Mouse (Mus musculus) urinary bladder, adult 18-20 months (tissue): Measurements from ENCODE around the gene Stt3b.

Experiments
- DNase-seq, 2 experiments: peaks; one replicate each; pipeline ENCODE4 v3.0.0; 2022; ENCODE audit warnings: low spot score in 2 of 2, mixed read lengths in 2 of 2

Gene Stt3b

GRCm38 (mm10) chr9:115310346-115311222 is at the start of gene Stt3b:
TSS of gene Stt3b (minus strand) at chr9:115310421.
- DNase-seq, result peak; percentile 98 to 99

- no peak for DNase-seq
Observed at GRCm38 (mm10) chr9:115358421-115358820, 48.2 kb upstream of the Stt3b start.

- DNase-seq, result no peak
Observed at GRCm38 (mm10) chr9:115357996-115358395, 47.8 kb upstream of the Stt3b start.

GRCm38 (mm10) chr9:115356731-115357458 is 46.7 kb upstream of the Stt3b start:
- peak; percentile 72 to 79 for DNase-seq

GRCm38 (mm10) chr9:115355972-115356371 is 45.8 kb upstream of the Stt3b start:
- no peak for DNase-seq

GRCm38 (mm10) chr9:115349741-115350512 is 39.7 kb upstream of the Stt3b start:
- no peak for DNase-seq

- no peak for DNase-seq
Observed at GRCm38 (mm10) chr9:115349106-115349505, 38.9 kb upstream of the Stt3b start.

- no peak for DNase-seq
Observed at GRCm38 (mm10) chr9:115344930-115345329, 34.7 kb upstream of the Stt3b start.

GRCm38 (mm10) chr9:115341576-115341975 is 31.4 kb upstream of the Stt3b start:
- no peak for DNase-seq

- DNase-seq, result no peak
Observed at GRCm38 (mm10) chr9:115340212-115340815, 30.1 kb upstream of the Stt3b start.

- DNase-seq, result no peak
Observed at GRCm38 (mm10) chr9:115338816-115339215, 28.6 kb upstream of the Stt3b start.

- no peak for DNase-seq
Observed at GRCm38 (mm10) chr9:115333016-115333415, 22.8 kb upstream of the Stt3b start.

GRCm38 (mm10) chr9:115332339-115332738 is 22.1 kb upstream of the Stt3b start:
- DNase-seq, result no peak

GRCm38 (mm10) chr9:115330861-115331476 is 20.7 kb upstream of the Stt3b start:
- DNase-seq, result no peak

- no peak for DNase-seq
Observed at GRCm38 (mm10) chr9:115326533-115326890, 16.3 kb upstream of the Stt3b start.

GRCm38 (mm10) chr9:115325831-115326532 is 15.8 kb upstream of the Stt3b start:
- DNase-seq, result no peak

GRCm38 (mm10) chr9:115323572-115323971 is 13.4 kb upstream of the Stt3b start:
- DNase-seq, result no peak

GRCm38 (mm10) chr9:115322385-115322784 is 12.2 kb upstream of the Stt3b start:
- DNase-seq, result no peak

- DNase-seq, result no peak
Observed at GRCm38 (mm10) chr9:115321052-115321451, 10.8 kb upstream of the Stt3b start.

GRCm38 (mm10) chr9:115320156-115320555 is 9.9 kb upstream of the Stt3b start:
- no peak for DNase-seq
